Mouse (Mus musculus) hindbrain, embryonic 16.5 days (tissue): ENCODE data around the gene Ift52. TPM values are rescaled to one million over a fixed set of nuclear protein-coding genes. Genes with fewer than 3 reads are reported as not detected.

Experiments
- microRNA-seq: library from miRNA; unstranded; fragments of <30 nt; microRNA quantifications from one replicate; pipeline ENCODE4, GENCODE M21; 2017
- polyA plus RNA-seq: library from polyadenylated mRNA; unstranded; fragments of >200 nt; fragmentation: Nextera tagmentation; extraction: Ambion mirVana; gene quantifications from 2 replicates; pipeline ENCODE4 v1.2.1, GENCODE M21; 2015

Ift52 gene
- polyA plus RNA-seq, 1 experiment from 2014 or later: 33.9 TPM

Small RNA genes within 50 kb of the gene (microRNA-seq; reads per million reads assigned to microRNA genes)
- gene Gm22174: not detected
- not detected for gene Mir7003

Other genes starting within 250 kb of the Ift52 start
- gene Srsf6, start 85.8 kb upstream of the Ift52 start, polyA plus RNA-seq: 112 and 121 TPM in 2 replicates
- 5.8 and 7.2 TPM in 2 replicates for gene L3mbtl1, start 73.9 kb upstream of the Ift52 start, polyA plus RNA-seq
- gene Sgk2, start 30.0 kb upstream of the Ift52 start, polyA plus RNA-seq: 0.25 and 0.40 TPM in 2 replicates
- gene Mybl2, start 37.3 kb downstream of the Ift52 start, polyA plus RNA-seq: 3.8 and 5.9 TPM in 2 replicates
- 0.40 TPM in 1 of 2 replicates, not detected in the other for gene Gtsf1l, start 70.5 kb downstream of the Ift52 start, polyA plus RNA-seq
- 23.0 and 33.7 TPM in 2 replicates for gene Tox2, start 185.8 kb downstream of the Ift52 start, polyA plus RNA-seq